Mouse (Mus musculus): ENCODE results near the gene Tgfb3.

DNA sequence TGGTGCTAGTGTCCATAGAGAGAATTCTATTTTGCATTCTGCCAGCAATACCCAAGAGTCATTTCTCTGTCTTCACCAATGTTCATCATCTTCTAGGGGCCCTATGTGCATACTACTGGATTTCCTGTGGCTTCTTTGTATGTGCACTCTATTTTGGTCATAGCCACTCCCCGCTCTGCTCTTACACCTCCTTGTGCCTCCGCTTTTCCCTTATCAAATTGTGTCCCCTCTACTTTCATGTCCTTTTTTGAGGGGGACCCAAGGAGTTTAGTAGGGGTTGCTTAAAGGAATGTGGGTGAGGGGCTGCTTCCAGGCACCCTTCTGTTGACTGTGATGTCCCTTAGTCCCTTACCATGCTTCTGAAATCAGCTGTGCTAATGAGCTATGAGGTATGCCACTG, 32.1 kb downstream of the Tgfb3 start:
- no peak for TF ChIP-seq CTCF (IDR thresholded peaks at IDR 0.05; ENCODE audit: control insufficient read depth, insufficient read depth, low read length)
- no peak for TF ChIP-seq POLR2A (IDR thresholded peaks at IDR 0.05; ENCODE audit: borderline replicate concordance, control insufficient read depth, low read depth, low read length)
